Mouse (Mus musculus) intestine, postnatal 0 days (tissue): ENCODE measurements around the gene Vrtn. TPM values are rescaled to one million over a fixed set of nuclear protein-coding genes. Genes with fewer than 3 reads are reported as not detected.
A peak's percentile ranks its signal among the peaks of the same experiment; 100 is the strongest.

ENCODE experiments used
- ATAC-seq: fragments of 200-750 bp; cut with Nextera tagmentation; 2 replicates; pipeline ENCODE4 v1.8.0; 2017; ENCODE audit warnings: mild to moderate bottlenecking, moderate TSS enrichment, moderate library complexity
- H3K27ac ChIP-seq: fragments of 300-500 bp; sonication (generic); 2 replicates; pipeline ENCODE4 v1.5.1; 2014; ENCODE audit warnings: mild to moderate bottlenecking, low read depth, low read length, moderate library complexity
- H3K27me3 ChIP-seq: fragments of 300-500 bp; sonication (generic); replicated peaks from 2 replicates; pipeline ENCODE4 v1.6.1; 2014; ENCODE audit warnings: low read length, mixed read lengths; ENCODE audit not compliant: control insufficient read depth, insufficient read depth
- H3K36me3 ChIP-seq: fragments of 300-500 bp; sonication (generic); 2 replicates; pipeline ENCODE4 v1.6.1; 2014; ENCODE audit warnings: mild to moderate bottlenecking, moderate library complexity; ENCODE audit not compliant: control insufficient read depth, insufficient read depth
- H3K4me1 ChIP-seq: fragments of 300-500 bp; sonication (generic); replicated peaks from 2 replicates; pipeline ENCODE4 v1.6.1; 2014; ENCODE audit warnings: antibody characterized with exemption, low read length, mixed read lengths; ENCODE audit not compliant: control insufficient read depth, insufficient read depth
- H3K4me2 ChIP-seq: fragments of 300-500 bp; sonication (generic); replicated peaks from 2 replicates; pipeline ENCODE4 v1.6.1; 2014; ENCODE audit warnings: low read depth, mild to moderate bottlenecking, moderate library complexity
- H3K4me3 ChIP-seq: fragments of 300-500 bp; sonication (generic); 2 replicates; pipeline ENCODE4 v1.5.1; 2014; ENCODE audit warnings: low read depth, low read length
- H3K9ac ChIP-seq: fragments of 300-500 bp; sonication (generic); 2 replicates; pipeline ENCODE4 v1.6.1; 2014; ENCODE audit warnings: mild to moderate bottlenecking, low read depth, low read length
- H3K9me3 ChIP-seq: fragments of 300-500 bp; sonication (generic); 2 replicates; pipeline ENCODE4 v1.6.1; 2016; ENCODE audit warnings: mixed run types; ENCODE audit not compliant: control insufficient read depth
- CTCF ChIP-seq: sonication (generic); IDR thresholded peaks from 2 replicates; pipeline ENCODE4 v1.5.1; 2016; ENCODE audit warnings: low read depth, mild to moderate bottlenecking, control low read depth, antibody characterized with exemption, moderate library complexity
- WGBS: fragments of 180-500 bp; shearing (Covaris S2); extraction: QIAGEN DNeasy Blood & Tissue Kit; methylation state at CpG from one replicate; pipeline ENCODE4 v1.1.7; 2014; 5-methylcytosine and 5-hydroxymethylcytosine counted together
- polyA plus RNA-seq: library from polyadenylated mRNA; unstranded; fragments of >200 nt; fragmentation: Nextera tagmentation; extraction: Ambion mirVana; gene quantifications from 2 replicates; pipeline ENCODE4 v1.2.1, GENCODE M21; 2015

Vrtn gene
- polyA plus RNA-seq, 1 experiment from 2014 or later = not detected

GRCm38 (mm10) chr12:84691347-84691746 is 50.5 kb downstream of the Vrtn start:
- no peak overlapping the region for H3K4me2 ChIP-seq
- H3K9me3 ChIP-seq = no peaks in the 10 kb centered on the region
- no peaks in the 10 kb centered on the region for H3K4me1 ChIP-seq
- H3K4me3 ChIP-seq = no peak overlapping the region
- H3K9ac ChIP-seq = no peak overlapping the region
- TF ChIP-seq CTCF = no peak
- no peaks in the 10 kb centered on the region for H3K36me3 ChIP-seq
- H3K27ac ChIP-seq = no peak overlapping the region
- H3K27me3 ChIP-seq = no peaks in the 10 kb centered on the region
- ATAC-seq = no peak

GRCm38 (mm10) chr12:84692141-84692540 is 51.3 kb downstream of the Vrtn start:
- H3K9me3 ChIP-seq = no peaks in the 10 kb centered on the region
- H3K4me2 ChIP-seq = no peak overlapping the region
- no peaks in the 10 kb centered on the region for H3K4me1 ChIP-seq
- TF ChIP-seq CTCF = no peak
- no peak overlapping the region for H3K9ac ChIP-seq
- 64% methylated on average over 6 of the region's 6 CpGs for WGBS
- no peak for ATAC-seq
- no peak overlapping the region for H3K4me3 ChIP-seq
- no peak overlapping the region for H3K27ac ChIP-seq
- H3K36me3 ChIP-seq = no peaks in the 10 kb centered on the region
- H3K27me3 ChIP-seq = peaks cover 3% of the 10 kb centered on the region; the same call in 1 of the 2 replicates

- Histone ChIP-seq H3K4me2 (peak within 1 kb of the TSS; percentile 91), H3K4me1 (no peaks in the 10 kb centered on the region), H3K27ac (no peak within 1 kb of the TSS), H3K9me3 (no peaks in the 10 kb centered on the region), H3K4me3 (peak within 1 kb of the TSS; percentile 47), H3K36me3 (no peaks in the 10 kb centered on the region), H3K27me3 (peaks cover 35% of the 10 kb centered on the region), H3K9ac (no peak within 1 kb of the TSS)
- TF ChIP-seq CTCF = no peak; the same call in 1 of the 2 replicates
- WGBS = under 1% methylated on average over 70 of the region's 79 CpGs
- ATAC-seq = peak; percentile 68
These were observed 57.7 kb downstream of the Vrtn start, which contains the start of gene Syndig1l for GRCm38 (mm10) chr12:84698319-84699081. Gene Syndig1l (minus strand): TSS chr12:84698831.

Other genes starting within 250 kb of the Vrtn start
- 54.4 and 56.5 TPM in 2 replicates for gene Entpd5, start 232.0 kb upstream of the Vrtn start, polyA plus RNA-seq
- 0.42 and 0.53 TPM in 2 replicates for gene Bbof1, start 231.9 kb upstream of the Vrtn start, polyA plus RNA-seq
- gene Rnf113a2, start 223.8 kb upstream of the Vrtn start, polyA plus RNA-seq = 17.4 and 18.7 TPM in 2 replicates
- 13.5 and 15.4 TPM in 2 replicates for gene Aldh6a1, start 190.0 kb upstream of the Vrtn start, polyA plus RNA-seq
- gene Lin52, start 189.6 kb upstream of the Vrtn start, polyA plus RNA-seq = 7.9 and 8.0 TPM in 2 replicates
- gene Vsx2, start 71.3 kb upstream of the Vrtn start, polyA plus RNA-seq = not detected in 2 replicates
- gene Abcd4, start 23.6 kb upstream of the Vrtn start, polyA plus RNA-seq = 16.8 and 20.4 TPM in 2 replicates
- gene Syndig1l, start 57.8 kb downstream of the Vrtn start, polyA plus RNA-seq = 0.12 TPM in 1 of 2 replicates, not detected in the other
- 100 and 107 TPM in 2 replicates for gene Npc2, start 132.1 kb downstream of the Vrtn start, polyA plus RNA-seq
- 104 and 119 TPM in 2 replicates for gene Isca2, start 132.2 kb downstream of the Vrtn start, polyA plus RNA-seq
- 0.87 and 1.0 TPM in 2 replicates for gene Ltbp2, start 235.5 kb downstream of the Vrtn start, polyA plus RNA-seq